Mouse (Mus musculus) kidney, adult 2 months (tissue): Measurements from ENCODE around the gene Isca2. TPM values are rescaled to one million over a fixed set of nuclear protein-coding genes. Genes with fewer than 3 reads are reported as not detected.

Source experiments
- DNase-seq: peaks from one replicate; pipeline ENCODE4 v3.0.0; 2021
- H3K27ac ChIP-seq: fragments of 200-500 bp; 2 replicates; pipeline ENCODE4 v1.5.1; 2012; ENCODE audit warnings: low read depth, low read length, control low read depth, inconsistent platforms; ENCODE audit not compliant: insufficient read depth
- H3K27me3 ChIP-seq: fragments of 200-500 bp; replicated peaks from 2 replicates; pipeline ENCODE4 v1.6.1; 2012; ENCODE audit warnings: mild to moderate bottlenecking, moderate library complexity, low read length, inconsistent platforms; ENCODE audit not compliant: control insufficient read depth, insufficient read depth
- H3K36me3 ChIP-seq: fragments of 200-500 bp; 2 replicates; pipeline ENCODE4 v1.6.1; 2012; ENCODE audit warnings: mild to moderate bottlenecking, moderate library complexity, low read length, inconsistent platforms; ENCODE audit not compliant: control insufficient read depth, insufficient read depth
- H3K4me1 ChIP-seq: fragments of 200-500 bp; 2 replicates; pipeline ENCODE4 v1.6.1; 2011; ENCODE audit warnings: low read length; ENCODE audit not compliant: control insufficient read depth, insufficient read depth
- H3K4me3 ChIP-seq: fragments of 200-500 bp; 2 replicates; pipeline ENCODE4 v1.5.1; 2011; ENCODE audit warnings: mild to moderate bottlenecking, low read depth, low read length, control low read depth; ENCODE audit not compliant: insufficient read depth
- CTCF ChIP-seq: fragments of 200-500 bp; conservative IDR thresholded peaks from 2 replicates; pipeline ENCODE4 v1.5.1; 2011; ENCODE audit warnings: low read depth, mild to moderate bottlenecking, control low read depth, low read length, moderate library complexity, mixed read lengths; ENCODE audit not compliant: insufficient read depth, insufficient read length
- POLR2A ChIP-seq: fragments of 200-500 bp; IDR thresholded peaks from one replicate; pipeline ENCODE4 v1.6.1; 2011; ENCODE audit warnings: low read depth, low read length, control low read depth
- WGBS: fragments of 180-500 bp; shearing (Covaris S2); methylation state at CpG from one replicate; pipeline ENCODE4 v1.1.7; 2018; 5-methylcytosine and 5-hydroxymethylcytosine counted together
- polyA plus RNA-seq: library from polyadenylated mRNA; depleted of rRNA; stranded (reverse); fragments of >200 nt; gene quantifications from 2 replicates; pipeline ENCODE4 v1.2.3, GENCODE M21; 2012

Gene Isca2
- polyA plus RNA-seq, 1 experiment: 105 TPM

DNA sequence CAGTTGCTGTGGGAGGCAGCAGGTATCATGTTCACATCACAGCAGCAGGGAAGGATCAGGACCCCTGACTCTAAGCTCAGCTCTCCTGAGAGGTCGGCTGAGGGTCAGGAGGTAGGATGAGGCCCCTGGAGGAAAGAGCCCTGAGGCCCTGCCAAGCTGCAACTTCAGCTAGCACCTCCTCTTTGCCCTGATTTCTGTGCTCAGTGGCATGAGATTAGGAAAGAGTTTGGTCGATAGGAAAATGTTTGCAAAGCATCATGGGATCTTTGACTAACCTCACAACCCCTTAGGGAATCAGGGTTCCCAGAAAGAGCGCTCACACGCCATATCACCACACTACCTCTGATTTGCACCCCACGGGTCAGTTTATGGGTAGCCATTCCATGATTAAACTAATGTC is 33.7 kb downstream of the Isca2 start:
- Histone ChIP-seq H3K4me3 (no peak overlapping the region), H3K4me1 (no peaks in the 10 kb centered on the region), H3K27me3 (no peaks in the 10 kb centered on the region), H3K36me3 (no peaks in the 10 kb centered on the region), H3K27ac (no peak overlapping the region)
- TF ChIP-seq POLR2A: no peak
- no peak for TF ChIP-seq CTCF
- DNase-seq: no peak
- 45% methylated on average over 5 of the region's 5 CpGs for WGBS

DNA sequence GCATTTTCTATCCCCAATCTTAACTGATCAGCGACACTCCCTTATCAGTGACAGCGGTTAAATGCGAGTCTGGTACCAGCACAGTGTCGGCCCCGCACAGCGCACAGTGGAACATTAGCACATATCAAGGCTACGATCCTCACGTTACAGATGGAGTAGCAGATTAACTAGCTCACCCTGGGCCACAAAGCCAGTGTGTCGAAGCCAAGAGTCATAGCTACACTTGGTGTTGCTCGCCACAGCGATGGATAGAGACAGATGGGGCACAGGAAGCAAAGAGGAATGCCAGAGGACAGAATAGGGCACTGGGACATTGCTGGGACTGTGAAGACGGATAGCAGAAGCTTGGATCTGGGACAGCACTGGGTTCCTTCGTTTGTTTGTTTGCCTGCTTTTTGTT is 34.3 kb downstream of the Isca2 start:
- H3K27ac ChIP-seq: no peak overlapping the region
- H3K27me3 ChIP-seq: no peaks in the 10 kb centered on the region
- no peak overlapping the region for H3K4me3 ChIP-seq
- H3K36me3 ChIP-seq: no peaks in the 10 kb centered on the region
- H3K4me1 ChIP-seq: no peaks in the 10 kb centered on the region
- 77% methylated on average over 13 of the region's 13 CpGs for WGBS
- no peak for TF ChIP-seq POLR2A
- no peak for TF ChIP-seq CTCF
- no peak for DNase-seq

GRCm38 (mm10) chr12:84809033-84809432 is 36.0 kb downstream of the Isca2 start:
- no peak for TF ChIP-seq POLR2A
- TF ChIP-seq CTCF: no peak
- no peak overlapping the region for H3K4me3 ChIP-seq
- H3K36me3 ChIP-seq: no peaks in the 10 kb centered on the region
- 65% methylated on average over 6 of the region's 6 CpGs for WGBS
- DNase-seq: no peak
- no peak overlapping the region for H3K27ac ChIP-seq
- no peaks in the 10 kb centered on the region for H3K4me1 ChIP-seq
- H3K27me3 ChIP-seq: no peaks in the 10 kb centered on the region

DNA sequence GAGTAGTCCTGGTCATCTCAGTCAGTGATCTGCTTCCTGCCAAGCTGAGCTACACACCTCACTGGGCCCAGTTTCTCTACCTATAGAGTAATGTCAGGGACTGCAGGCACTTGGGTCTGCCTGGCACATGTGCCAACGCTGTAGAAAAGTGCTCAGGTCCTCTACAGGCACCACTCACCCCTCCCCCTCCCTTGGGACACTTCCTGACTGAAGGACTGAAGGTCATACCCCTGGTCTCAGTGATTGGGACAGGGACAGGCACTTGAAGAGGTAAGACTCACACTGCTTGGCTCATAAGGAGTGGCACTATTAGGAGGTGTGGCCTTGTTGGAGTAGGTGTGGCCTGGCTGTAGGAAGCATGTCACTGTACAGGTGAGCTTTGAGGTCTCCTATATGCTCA is 37.8 kb downstream of the Isca2 start:
- whole genome bisulfite sequencing: 75% methylated on average over 1 of the region's 1 CpGs

DNA sequence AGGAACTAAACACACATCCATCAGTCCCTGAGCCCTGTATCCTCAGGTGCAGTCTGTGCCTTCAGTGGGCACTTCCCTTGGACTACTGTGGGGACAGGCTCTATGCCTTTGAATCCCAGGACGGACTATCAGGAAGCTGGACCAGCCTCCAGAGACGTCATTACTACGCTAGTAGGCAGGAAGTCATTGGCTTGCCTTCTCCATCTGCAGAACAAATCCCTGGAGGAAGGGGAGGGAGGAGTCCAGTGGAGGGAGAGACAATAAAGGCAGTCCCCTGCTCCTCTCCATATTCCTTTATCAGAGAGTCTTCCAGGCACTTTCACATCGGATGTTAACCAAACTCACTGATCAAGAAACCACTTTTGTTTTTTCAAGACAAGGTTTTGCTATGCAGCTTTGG is 38.5 kb downstream of the Isca2 start:
- DNase-seq: no peak
- WGBS: 57% methylated on average over 4 of the region's 4 CpGs
- Histone ChIP-seq H3K4me1 (no peaks in the 10 kb centered on the region), H3K27me3 (no peaks in the 10 kb centered on the region), H3K27ac (no peak overlapping the region), H3K36me3 (no peaks in the 10 kb centered on the region), H3K4me3 (no peak overlapping the region)
- no peak for TF ChIP-seq POLR2A
- TF ChIP-seq CTCF: no peak

More for the DNA sequence above, 37.8 kb downstream of the Isca2 start:
- H3K27me3 ChIP-seq: no peaks in the 10 kb centered on the region
- DNase-seq: no peak
- TF ChIP-seq POLR2A (no peak), CTCF (no peak)
- no peaks in the 10 kb centered on the region for H3K4me1 ChIP-seq
- no peaks in the 10 kb centered on the region for H3K36me3 ChIP-seq
- no peak overlapping the region for H3K4me3 ChIP-seq
- H3K27ac ChIP-seq: no peak overlapping the region

- 47% methylated on average over 3 of the region's 3 CpGs for WGBS
- Histone ChIP-seq H3K27ac (no peak overlapping the region), H3K27me3 (no peaks in the 10 kb centered on the region), H3K4me3 (no peak overlapping the region), H3K36me3 (no peaks in the 10 kb centered on the region), H3K4me1 (no peaks in the 10 kb centered on the region)
- DNase-seq: peak; percentile 32
- TF ChIP-seq POLR2A: no peak
- TF ChIP-seq CTCF: no peak
Observed at GRCm38 (mm10) chr12:84812004-84812403, 39.0 kb downstream of the Isca2 start.

GRCm38 (mm10) chr12:84813773-84814172 is 40.7 kb downstream of the Isca2 start:
- no peak for DNase-seq
- Histone ChIP-seq H3K4me1 (no peaks in the 10 kb centered on the region), H3K36me3 (no peaks in the 10 kb centered on the region), H3K27me3 (no peaks in the 10 kb centered on the region), H3K27ac (no peak overlapping the region), H3K4me3 (no peak overlapping the region)
- WGBS: 61% methylated on average over 7 of the region's 7 CpGs
- no peak for TF ChIP-seq CTCF
- no peak for TF ChIP-seq POLR2A
